Mouse (Mus musculus) spleen, adult 2 months (tissue): ENCODE data around the gene Anks1.

ENCODE experiments used
- CTCF ChIP-seq: fragments of 200-500 bp; IDR thresholded peaks from 2 replicates; pipeline ENCODE4 v1.5.1; 2011; ENCODE audit warnings: mild to moderate bottlenecking, inconsistent platforms; ENCODE audit not compliant: insufficient read depth, insufficient read length, insufficient replicate concordance; ENCODE audit errors: extremely low read depth
- POLR2A ChIP-seq: fragments of 200-500 bp; IDR thresholded peaks from 2 replicates; pipeline ENCODE4 v1.6.1; 2011; ENCODE audit warnings: low read depth, low read length, inconsistent platforms

GRCm38 (mm10) chr17:27873583-27873982 lies 35.5 kb upstream of the Anks1 start:
- TF ChIP-seq CTCF (no peak), POLR2A (no peak)
